Mouse (Mus musculus): Measurements from ENCODE around the gene Luc7l2.

DNA sequence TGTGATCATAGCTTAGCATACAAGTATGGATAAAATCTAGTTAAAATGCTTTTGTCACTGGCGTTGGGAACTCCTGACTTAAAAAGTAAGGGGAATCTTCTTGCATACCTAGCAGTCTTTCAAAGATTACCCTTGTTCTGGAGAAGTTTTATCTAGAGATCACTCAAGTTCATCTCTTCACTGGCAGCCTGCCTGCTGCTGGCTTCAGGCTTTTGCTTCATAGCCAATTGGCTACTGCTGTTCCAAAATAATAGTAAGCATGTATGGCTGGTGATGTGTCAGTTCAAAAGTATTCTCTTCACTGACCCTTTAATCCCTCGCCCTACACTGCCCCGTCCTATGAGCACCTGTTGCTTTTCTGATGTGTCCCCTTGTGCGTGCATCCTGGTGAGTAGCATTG, 35.9 kb upstream of the Luc7l2 start:
- no peak for TF ChIP-seq CTCF (IDR thresholded peaks at IDR 0.05; ENCODE audit: low read depth)
- TF ChIP-seq EP300 (IDR thresholded peaks at IDR 0.05; ENCODE audit: low read depth): no peak

All from liver, embryonic 14.5 days (tissue).